Mouse (Mus musculus) spleen, postnatal 4 days (tissue): ENCODE measurements around the gene Schip1.
A peak's percentile ranks its signal among the peaks of the same experiment; 100 is the strongest.

Source experiments
- DNase-seq, 2 experiments: peaks; one replicate each; pipeline ENCODE4 v3.0.0; 2022; ENCODE audit warnings: low spot score in 2 of 2

Schip1 gene

DNA sequence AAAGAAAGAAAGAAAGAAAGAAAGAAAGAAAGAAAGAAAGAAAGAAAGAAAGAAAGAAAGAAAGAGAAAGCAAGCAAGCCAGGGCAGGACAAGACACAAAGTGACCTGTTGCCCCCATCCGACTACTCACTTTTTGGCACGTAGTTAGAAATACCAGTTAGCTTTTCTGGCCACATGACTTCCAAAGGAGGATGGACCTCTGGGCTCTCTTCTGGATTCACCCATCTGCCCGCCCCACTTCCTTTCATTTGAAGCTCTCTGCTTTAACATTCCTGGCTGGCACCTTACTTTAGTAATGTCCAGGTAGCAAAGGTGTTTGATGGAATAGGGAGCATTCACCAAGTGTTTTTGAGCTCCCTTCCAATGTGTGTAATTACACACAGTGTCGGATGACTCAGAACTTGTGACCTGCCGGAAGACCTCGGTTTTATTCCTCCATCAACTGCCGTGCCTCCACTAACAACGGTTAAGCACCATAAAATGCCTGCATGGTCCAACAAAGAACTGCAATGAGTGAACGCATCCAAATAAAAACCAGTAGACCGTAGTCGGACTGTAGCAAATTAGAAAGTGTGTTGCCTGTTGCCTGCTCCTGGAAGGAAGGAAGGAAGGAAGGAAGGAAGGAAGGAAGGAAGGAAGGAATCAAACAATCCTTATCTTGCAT, 546.1 kb downstream of the Schip1 start:
- no peak for DNase-seq

DNA sequence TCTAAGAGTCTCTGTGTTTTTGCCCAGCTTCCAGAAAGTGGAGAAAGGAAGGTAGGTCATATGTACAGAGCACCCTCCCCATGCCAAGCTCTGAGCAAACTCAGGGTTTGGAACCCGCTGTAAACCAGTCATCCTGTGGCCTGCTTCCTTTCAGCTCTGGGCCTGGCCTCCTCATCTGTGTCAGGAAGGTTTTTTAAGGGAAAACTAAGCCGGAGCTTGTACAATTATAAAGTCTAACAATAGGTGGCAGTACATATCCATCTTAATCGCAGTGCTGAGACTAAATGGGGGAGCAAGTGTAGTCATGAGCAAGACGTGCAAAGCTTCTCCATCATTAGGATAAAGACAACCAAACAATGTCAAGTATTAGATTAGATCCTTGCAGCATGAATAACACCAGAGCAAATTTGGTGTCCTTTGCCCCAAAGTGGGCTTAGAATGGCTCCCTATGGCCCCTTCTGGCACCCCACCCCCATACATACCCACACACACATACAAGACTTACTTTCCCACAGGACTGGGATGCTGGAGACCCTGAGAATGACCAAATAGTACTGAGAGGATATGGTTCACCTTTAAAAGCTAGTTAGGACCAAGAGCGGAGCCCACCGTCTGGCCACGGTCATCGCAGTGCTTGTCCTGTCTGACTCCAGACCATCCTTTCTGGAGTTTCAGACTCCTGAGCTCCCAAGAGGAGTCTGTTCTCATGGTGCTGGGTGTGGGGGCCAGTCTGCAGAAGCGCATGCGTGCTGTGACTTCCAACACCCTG, 550.6 kb downstream of the Schip1 start:
- DNase-seq, result peak in 1 of 2 experiments; percentile 56

DNA sequence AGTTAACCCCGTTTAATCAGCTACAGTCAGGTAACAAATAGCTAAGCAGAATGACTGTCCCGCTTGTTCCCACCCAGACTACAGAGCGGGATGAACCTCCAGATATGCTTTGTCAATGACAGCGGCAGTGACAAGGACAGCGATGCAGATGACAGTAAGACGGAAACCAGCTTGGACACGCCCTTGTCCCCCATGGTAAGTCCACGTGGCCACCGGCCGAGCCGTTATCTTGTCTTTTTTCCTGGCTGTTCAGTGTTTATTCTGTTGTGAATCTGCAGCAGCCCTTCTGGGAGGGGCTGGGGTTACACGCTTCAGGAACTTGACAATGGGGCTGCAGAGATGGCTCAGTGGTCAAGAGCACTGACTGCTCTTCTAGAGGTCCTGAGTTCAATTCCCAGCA, 551.8 kb downstream of the Schip1 start:
- peak in 1 of 2 experiments; percentile 61 for DNase-seq

GRCm38 (mm10) chr3:68617708-68618107, 553.1 kb downstream of the Schip1 start:
- no peak for DNase-seq

- DNase-seq, result no peak
Observed at GRCm38 (mm10) chr3:68619097-68619496, 554.5 kb downstream of the Schip1 start.

- DNase-seq, result no peak
Observed at GRCm38 (mm10) chr3:68621971-68622370, 557.4 kb downstream of the Schip1 start.

DNA sequence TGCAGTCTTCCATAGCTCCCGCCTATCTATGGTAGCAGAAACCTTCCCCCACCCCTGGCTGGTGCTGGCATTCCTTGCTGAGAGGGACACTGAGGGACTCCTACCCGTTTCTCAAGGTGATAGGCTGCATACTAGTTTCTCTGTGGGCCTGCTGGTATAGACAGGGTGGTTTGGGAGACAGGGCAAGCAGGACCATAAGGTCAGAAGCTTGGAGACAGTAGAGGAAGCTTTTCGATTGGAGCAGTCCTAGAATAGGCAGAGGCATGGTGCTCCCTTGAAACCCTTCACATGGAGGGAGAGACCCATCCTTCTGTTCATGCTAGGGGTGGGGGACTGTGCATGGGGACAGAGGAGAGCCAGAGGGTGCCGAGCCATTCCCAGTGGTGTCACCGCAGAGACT, 558.4 kb downstream of the Schip1 start:
- DNase-seq, result peak in 1 of 2 experiments; percentile 55

DNA sequence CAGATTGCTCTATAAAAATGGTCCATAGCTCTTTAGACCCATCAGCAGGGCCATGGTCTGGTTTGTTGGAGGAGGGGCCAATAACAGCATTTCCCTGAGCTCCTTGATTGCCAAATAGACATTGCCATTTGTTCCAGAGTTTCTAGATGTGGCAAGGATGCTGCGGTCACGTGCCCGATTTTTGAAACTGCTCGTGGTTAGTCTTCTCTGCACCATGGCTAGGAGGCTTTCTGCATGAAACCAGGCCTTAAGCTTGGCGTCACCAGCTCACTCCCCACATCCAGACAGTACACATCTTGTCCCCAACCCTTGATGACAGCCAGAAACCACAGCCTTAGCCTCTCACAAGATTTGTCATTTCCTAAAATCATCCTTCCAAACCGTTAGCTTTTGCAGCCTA, 559.9 kb downstream of the Schip1 start:
- no peak for DNase-seq

DNA sequence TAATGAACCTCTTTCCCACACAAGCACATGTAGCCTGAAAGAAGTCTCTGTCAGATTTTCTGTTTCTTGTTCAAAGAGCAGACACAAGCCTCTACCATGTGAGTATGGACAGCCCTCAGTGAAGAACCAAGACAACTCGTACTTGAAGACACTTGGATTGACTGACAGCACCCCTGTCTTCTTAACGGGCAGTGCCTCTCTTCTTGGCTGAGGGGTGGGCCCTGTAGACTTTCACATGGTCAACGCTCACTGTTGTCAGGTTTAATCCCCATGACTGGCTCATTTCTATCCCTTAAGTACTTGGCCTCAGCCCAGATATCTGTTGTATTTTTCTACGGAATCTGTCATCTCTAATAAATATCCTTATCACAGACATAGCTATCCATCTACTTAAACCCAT, 565.7 kb downstream of the Schip1 start:
- DNase-seq, result no peak

- DNase-seq, result no peak
Observed at GRCm38 (mm10) chr3:68630821-68631220, 566.2 kb downstream of the Schip1 start.

DNA sequence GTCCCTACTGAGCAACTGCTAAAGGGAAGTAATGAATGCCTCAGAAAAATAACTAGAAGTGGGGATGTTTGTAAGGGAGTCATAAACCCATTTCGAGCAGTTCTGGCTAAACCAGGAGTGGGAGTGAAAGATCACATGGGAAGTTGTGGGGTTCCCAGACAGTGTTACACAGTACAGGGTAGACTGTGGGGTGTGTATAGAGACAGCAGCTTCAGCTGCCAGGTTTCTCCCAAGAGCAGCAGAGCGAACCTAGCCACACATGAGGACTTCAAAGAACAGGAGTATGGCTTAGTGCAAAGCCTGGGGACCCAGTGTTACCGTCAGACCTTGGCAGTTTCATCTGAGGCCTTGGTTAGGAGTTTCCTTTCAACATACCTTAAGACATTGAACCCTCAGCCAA, 568.1 kb downstream of the Schip1 start:
- no peak for DNase-seq

DNA sequence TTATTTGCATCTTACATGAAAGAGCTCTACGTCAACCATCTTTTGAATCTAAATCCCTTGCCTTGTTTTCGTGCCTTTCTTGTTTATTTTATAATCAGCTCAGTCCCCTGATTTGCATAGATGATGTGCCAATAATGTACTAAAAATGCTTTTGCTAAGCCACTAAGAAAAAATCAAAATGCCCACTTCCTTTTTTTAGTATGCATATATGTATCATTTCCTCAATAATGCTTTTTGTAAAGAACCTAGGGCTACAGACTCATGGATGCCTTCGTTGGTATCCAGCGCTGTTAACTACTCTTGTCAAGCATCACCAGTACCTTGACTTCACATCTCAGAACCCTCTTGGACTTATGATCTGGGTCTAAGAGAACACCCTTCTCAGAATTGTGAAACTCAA, 569.0 kb downstream of the Schip1 start:
- no peak for DNase-seq

DNA sequence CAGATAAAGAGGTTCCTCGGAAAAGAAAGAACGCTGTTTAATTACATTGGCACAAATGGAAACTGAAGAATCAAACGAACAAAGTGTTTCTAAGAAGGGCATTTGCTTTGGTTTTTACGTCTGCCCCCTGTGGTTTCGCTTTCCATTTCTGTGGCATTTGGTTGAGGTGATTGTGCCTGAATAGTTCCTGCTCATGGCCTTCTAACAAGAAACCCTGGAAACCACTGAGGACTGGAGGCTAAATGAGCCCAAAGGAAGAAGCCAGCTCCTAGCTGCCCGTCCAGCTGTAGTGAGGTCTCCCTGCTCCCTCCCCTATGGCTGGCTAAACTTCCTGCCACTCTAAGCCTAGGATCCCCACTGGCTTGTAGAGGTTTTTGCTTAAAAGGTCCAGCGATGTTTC, 573.4 kb downstream of the Schip1 start:
- DNase-seq, result no peak

GRCm38 (mm10) chr3:68638703-68639102, 574.1 kb downstream of the Schip1 start:
- no peak for DNase-seq

- no peak for DNase-seq
Observed at GRCm38 (mm10) chr3:68642935-68643334, 578.3 kb downstream of the Schip1 start.

GRCm38 (mm10) chr3:68646387-68647130, 582.0 kb downstream of the Schip1 start:
- peak; percentile 31 to 67 for DNase-seq

GRCm38 (mm10) chr3:68647282-68647681, 582.7 kb downstream of the Schip1 start:
- DNase-seq, result no peak

- no peak for DNase-seq
Observed at GRCm38 (mm10) chr3:68650251-68650650, 585.6 kb downstream of the Schip1 start.

- no peak for DNase-seq
Observed at GRCm38 (mm10) chr3:68656607-68657352, 592.2 kb downstream of the Schip1 start.

GRCm38 (mm10) chr3:68657589-68658245, 593.1 kb downstream of the Schip1 start:
- no peak for DNase-seq

DNA sequence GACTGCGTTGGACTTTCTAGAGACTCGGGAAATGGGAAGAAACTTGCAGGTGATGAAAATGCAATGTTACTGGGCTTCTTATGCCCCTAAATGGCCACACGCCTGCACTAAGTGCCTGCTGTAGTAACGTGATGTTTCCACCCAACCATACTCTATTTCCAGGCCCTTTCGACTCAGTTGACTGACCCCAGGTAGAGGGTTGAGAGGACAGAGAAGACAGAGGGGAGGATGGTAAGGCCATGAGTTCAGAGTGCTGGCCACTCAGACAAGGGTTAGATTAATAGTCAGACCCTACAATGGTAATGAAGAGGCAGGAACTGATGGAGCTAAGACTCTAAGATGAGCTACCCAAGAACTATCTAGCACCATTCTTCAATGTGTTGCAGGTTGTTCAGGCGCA, 595.4 kb downstream of the Schip1 start:
- DNase-seq, result no peak
